Mouse (Mus musculus): ENCODE measurements around the gene Gm3012. TPM values are rescaled to one million over a fixed set of nuclear protein-coding genes. Genes with fewer than 3 reads are reported as not detected.
"Not testable (repeated sequence)": the region's sequence is repeated elsewhere in the genome, so short reads cannot be mapped to it uniquely, and the experiment has no call there.

Gm3012 gene
- not detected for total RNA-seq (2021)
- long read RNA-seq, experiment 1, result 0 reads
- long read RNA-seq, experiment 2, result 0 reads

- intact Hi-C loops (cut with DNase I); DNase-seq (ENCODE audit: low spot score in 2 of 2): not testable (repeated sequence)
Measured at GRCm38 (mm10) chr14:3634212-3634611, at the start of gene Gm3012. TSS of gene Gm3012 (plus strand) at chr14:3634512.

GRCm38 (mm10) chr14:3651730-3652129 lies 17.4 kb downstream of the Gm3012 start, which contains the start of gene Gm3020:
TSS of gene Gm3020 (plus strand) at chr14:3652030.
- DNase-seq (ENCODE audit: low spot score in 2 of 2); intact Hi-C loops (cut with DNase I): not testable (repeated sequence)

- intact Hi-C loops (cut with DNase I); DNase-seq (ENCODE audit: low spot score in 2 of 2): not testable (repeated sequence)
Measured at GRCm38 (mm10) chr14:3688483-3688882, 54.2 kb downstream of the Gm3012 start, which contains the start of gene Gm3043. TSS of gene Gm3043 (plus strand) at chr14:3688783.

Other genes with a start within 250 kb of the Gm3012 start
- gene Gm10413, start 239.4 kb upstream of the Gm3012 start, total RNA-seq (2021), result not detected
- 1 to 10 TPM; 2.9 to 3.6 TPM for gene Gm10409, start 221.9 kb upstream of the Gm3012 start, total RNA-seq (2021)
- gene Gm3005, start 206.4 kb upstream of the Gm3012 start, total RNA-seq (2021), result 1 to 10 TPM in 1 of 2 experiments, under 1 TPM in 1; 0.70 to 2.3 TPM
- gene Gm10408, start 185.1 kb upstream of the Gm3012 start, total RNA-seq (2021), result not detected
- 1 to 10 TPM; 2.9 to 3.6 TPM for gene Gm3020, start 17.5 kb downstream of the Gm3012 start, total RNA-seq (2021)
- not detected for gene Gm3043, start 54.3 kb downstream of the Gm3012 start, total RNA-seq (2021)
- 1 to 10 TPM in 1 of 2 experiments, under 1 TPM in 1; 0.48 to 1.5 TPM for gene Gm3002, start 175.6 kb downstream of the Gm3012 start, total RNA-seq (2021)
- gene Gm3033, start 211.7 kb downstream of the Gm3012 start, total RNA-seq (2021), result under 1 TPM in 1 of 2 experiments, not detected in 1; 0.51 TPM
- gene Gm2916, start 249.7 kb downstream of the Gm3012 start, total RNA-seq (2021), result not detected